Mouse (Mus musculus) liver, postnatal 0 days (tissue): ENCODE measurements around the gene Syne3.

Experiments used
- CTCF ChIP-seq: sonication (generic); IDR thresholded peaks from 2 replicates; pipeline ENCODE4 v1.5.1; 2016; ENCODE audit warnings: antibody characterized with exemption, low read depth
- EP300 ChIP-seq: IDR thresholded peaks from 2 replicates; pipeline ENCODE4 v1.6.1; 2016; ENCODE audit warnings: antibody characterized with exemption, low read depth, mild to moderate bottlenecking

DNA sequence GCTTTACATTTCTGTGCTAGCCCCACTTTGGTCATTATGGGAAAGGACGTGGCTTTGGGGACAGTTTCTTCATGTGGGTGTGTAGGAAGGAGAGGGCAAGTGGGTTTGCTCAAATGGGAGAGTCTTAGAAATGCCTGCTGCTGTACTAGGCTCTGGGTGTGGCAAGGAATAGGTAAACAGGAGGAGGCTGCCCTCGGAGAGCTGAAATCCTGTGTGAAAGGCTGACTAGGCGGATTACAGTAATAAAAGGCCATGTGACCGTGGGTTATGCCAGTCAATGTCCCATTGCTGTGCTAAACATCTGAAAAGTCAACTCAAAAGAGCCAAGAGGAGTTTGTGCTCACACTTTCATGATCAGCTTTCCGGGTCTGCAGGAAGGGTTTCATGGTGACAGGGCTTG, 127.1 kb downstream of the Syne3 start:
- no peak for TF ChIP-seq EP300
- TF ChIP-seq CTCF: no peak
